Mouse (Mus musculus) adrenal gland, postnatal 14 days (tissue): ENCODE measurements around the gene Alg14. TPM values are rescaled to one million over a fixed set of nuclear protein-coding genes. Genes with fewer than 3 reads are reported as not detected.
A peak's percentile ranks its signal among the peaks of the same experiment; 100 is the strongest.

Source experiments
- DNase-seq: peaks from one replicate; pipeline ENCODE4 v3.0.0; 2021; ENCODE audit warnings: mixed read lengths
- total RNA-seq: library from RNA; stranded (reverse); gene quantifications from 2 replicates; pipeline ENCODE4 v1.2.3, GENCODE M21; 2021

Alg14 gene
- total RNA-seq, 1 experiment from 2014 or later = 37.2 TPM

DNA sequence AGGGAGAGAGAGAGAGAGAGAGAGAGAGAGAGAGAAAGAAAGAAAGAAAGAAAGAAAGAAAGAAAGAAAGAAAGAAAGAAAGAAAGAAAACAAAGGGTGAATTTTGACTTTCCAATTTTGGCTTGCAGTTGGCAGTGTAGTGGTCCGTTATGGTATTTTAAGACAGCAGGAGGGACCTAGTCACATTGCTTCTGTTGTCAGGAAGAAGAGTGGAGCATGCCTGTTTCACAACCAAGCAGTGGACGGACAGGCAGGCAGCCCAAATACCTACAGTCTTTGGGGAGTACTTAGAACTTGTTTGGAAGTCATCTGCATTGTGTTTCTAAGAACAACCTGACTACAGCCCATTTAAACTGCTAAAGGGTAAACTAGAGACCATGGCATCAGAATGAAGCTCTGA is 47.1 kb downstream of the Alg14 start:
- DNase-seq = no peak

DNA sequence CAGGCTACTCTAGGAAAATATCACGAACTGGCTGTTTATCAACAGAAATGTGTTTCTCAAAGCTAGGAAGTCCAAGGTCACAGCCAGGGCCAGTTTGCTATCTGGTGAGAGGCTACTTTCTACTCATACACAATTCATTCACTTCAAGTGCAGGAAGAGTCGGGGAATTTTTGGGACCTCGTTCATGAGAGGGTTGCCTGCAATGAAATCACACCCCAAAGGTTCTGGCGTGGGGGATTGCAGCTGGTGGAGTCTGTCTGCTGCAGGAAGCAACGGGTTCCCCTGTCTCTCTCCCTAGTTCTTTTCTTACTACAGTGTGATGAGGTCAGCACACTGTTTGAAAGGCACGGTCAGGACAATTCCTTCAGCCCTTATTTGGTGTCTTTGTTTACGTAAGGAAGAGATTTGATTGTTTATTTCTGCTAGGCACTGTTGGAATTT is 48.8 kb downstream of the Alg14 start:
- DNase-seq = peak; percentile 61

GRCm38 (mm10) chr3:121343224-121343623 is 51.7 kb downstream of the Alg14 start:
- no peak for DNase-seq

GRCm38 (mm10) chr3:121344056-121344945 is 52.7 kb downstream of the Alg14 start:
- peak; percentile 26 for DNase-seq

DNA sequence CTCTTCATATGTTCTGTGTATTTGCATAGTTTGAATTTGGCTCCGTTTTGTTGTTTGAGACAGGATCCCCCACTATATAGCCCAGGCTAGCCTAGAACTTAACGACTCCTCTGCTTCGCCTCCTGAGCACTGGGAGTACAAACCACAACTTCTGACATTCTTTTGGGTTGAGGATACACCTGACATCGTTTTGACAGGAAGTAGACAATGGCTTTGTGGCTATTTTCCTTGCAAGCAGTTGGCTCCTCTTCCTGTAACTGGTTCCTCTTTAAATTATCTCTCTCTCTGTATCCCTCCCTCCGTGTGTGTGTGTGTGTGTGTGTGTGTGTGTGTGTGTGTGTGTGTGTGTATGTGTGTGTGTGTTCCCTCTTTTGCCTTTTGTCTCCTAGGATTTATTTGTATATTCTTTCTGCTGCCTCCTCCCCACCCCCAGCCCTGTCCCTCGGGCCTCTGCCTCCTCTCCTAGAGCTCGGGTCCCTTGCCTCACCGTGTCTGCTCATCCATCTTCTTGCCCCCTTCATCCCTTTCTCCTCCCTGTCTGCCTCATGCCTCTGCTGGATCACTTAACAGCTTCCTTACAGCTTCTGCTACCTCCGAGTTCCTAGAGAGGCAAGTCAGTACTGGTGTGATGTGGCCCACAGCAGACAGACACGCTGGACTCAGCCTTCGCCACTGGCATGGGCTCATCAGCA is 53.5 kb downstream of the Alg14 start:
- DNase-seq = no peak

- no peak for DNase-seq
Observed at GRCm38 (mm10) chr3:121345643-121346000, 54.0 kb downstream of the Alg14 start.

DNA sequence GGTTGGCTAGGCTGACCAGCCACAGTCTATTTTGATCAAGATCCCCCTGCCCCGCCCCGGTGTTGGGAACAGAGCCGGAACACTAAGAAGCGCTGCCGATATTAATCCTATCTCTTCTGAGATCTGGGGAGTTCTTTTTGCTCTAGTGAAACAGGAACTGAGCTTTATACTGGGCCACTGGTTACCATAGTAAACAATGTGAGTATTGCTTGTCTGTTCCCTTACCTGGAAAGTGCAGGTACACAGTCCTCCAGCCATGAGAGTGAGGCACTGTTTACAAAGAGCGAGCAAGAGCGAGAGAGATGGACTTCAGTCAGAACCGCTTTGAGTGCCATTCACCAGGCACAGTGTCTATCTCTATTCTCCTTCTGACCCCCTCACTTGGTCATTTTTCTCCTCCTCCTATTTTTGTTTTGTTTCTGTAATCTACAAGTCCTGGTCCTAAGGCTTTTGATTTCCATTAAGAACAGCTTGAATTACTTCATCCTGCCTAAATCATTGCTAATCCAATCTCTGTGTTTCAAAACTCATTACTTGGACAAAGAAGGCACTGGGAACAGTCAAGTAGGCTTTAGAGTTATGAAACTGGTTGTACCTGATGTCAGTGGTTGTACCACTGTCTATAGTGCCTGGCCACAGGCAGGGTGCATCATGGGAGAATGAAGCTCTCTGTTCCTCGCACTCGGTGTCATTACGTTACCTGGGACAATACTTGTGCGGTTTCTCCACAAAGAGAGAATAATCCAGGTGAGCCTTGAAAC is 55.1 kb downstream of the Alg14 start:
- DNase-seq = no peak

DNA sequence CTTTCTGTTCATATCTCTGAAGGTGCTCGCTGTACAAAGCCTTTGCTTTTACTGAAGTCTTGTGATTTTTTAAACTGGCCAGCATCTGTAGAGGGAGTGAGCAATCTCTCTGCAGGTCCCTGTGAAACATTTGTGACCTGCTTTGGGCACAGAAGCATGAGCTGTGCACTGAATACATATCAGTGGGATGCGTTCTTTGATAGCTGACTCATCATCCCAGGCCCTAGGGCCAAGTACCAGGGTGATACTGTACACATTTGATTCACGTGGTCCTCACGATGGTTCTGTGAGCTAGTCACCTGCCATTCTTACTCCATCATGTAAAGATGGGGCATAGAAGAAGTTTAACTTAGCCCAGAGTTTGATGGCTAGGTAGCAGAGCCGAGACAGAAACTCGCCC is 57.2 kb downstream of the Alg14 start:
- no peak for DNase-seq

- no peak for DNase-seq
Observed at GRCm38 (mm10) chr3:121349334-121350169, 58.0 kb downstream of the Alg14 start.

DNA sequence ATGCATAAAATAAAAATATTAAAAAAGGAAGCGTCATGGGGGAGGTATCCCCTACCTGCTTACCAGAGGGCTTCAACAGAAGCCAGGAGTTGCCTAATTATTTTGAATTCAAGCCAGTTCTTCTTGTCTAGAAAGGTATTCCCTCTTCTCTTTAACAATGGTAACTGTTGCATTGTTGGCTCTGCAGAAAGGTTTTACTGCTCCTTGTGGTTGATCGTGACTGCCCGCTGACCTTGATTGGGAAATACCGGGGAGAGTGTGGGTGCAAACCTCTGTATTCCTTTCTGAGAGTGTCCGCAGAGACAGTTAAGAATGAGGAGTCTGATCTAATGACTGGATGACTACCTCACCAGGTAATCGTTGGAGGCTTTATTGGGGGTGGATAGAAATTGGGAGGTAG is 59.7 kb downstream of the Alg14 start:
- DNase-seq = peak; percentile 36

GRCm38 (mm10) chr3:121354281-121354680 is 62.7 kb downstream of the Alg14 start:
- no peak for DNase-seq

DNA sequence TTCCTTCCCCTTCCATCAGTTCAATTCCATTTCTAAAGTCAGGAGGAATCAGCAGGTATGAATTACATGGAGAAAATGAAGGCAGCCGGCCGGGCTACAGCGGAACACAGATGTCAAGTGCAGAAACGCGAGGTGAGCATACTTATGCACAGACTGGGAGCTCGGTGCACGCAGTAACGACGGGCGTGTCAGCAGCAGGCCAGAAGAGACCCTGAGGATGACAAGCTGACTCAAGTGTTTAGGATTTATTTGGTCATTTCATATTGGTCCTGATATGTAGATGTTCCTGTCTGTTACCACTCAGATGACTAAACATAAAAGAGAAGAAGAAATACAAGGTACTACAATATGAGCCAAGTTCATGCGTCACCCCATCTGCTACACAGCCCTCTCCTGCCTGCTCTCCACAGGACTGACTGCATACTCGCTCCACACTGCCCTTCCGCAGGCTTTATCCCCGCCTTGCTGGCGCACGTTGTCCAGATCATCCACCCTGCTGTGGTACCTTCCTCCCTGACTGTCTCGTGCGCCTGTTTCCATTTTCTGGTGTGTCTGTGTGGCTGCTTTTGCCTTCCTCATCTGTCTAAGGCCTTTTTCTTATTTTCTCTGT is 63.4 kb downstream of the Alg14 start:
- peak; percentile 61 for DNase-seq

GRCm38 (mm10) chr3:121355569-121355968 is 64.0 kb downstream of the Alg14 start:
- DNase-seq = no peak

DNA sequence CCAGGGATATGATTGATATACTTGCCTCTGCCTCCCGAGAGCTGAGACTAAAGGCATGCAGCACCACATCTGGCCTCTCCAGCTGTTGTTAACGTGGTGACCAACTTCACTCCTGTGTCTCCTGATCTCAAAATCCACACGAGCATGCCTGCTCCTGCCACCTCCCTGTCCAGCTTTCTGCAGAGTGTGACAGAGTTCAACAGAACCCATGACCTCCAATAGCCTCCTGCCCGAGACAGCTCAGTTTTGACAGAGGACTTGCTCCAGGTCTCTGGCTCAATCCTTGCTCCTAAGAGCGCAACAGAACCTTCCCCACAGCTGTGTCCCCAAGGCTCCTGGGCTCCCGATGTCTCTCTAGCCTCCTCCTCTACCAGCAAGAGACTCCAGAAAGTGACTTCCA is 64.5 kb downstream of the Alg14 start:
- DNase-seq = no peak

DNA sequence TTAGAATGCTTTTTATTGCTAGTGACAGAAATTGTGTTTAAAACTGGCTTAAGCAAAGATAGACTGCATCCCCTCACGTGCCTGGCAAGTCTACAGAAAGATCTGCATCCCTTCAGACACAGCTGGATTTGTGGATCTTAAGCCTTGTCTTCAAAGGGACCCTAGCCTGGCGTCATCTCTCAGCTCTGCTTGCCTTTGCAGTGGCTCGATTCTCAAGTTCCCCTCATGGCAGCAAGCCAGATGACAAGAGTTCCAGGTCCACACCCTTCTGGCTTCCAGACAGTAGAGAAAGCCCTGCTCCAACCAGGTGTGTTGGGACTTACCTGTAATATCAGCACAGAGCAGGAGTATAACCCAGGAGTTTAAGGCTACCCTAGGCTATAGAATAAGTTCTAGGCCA is 65.5 kb downstream of the Alg14 start:
- no peak for DNase-seq

- DNase-seq = no peak
Observed at GRCm38 (mm10) chr3:121358285-121358684, 66.7 kb downstream of the Alg14 start.

GRCm38 (mm10) chr3:121358850-121359249 is 67.3 kb downstream of the Alg14 start:
- no peak for DNase-seq

- DNase-seq = no peak
Observed at GRCm38 (mm10) chr3:121359272-121359671, 67.7 kb downstream of the Alg14 start.

DNA sequence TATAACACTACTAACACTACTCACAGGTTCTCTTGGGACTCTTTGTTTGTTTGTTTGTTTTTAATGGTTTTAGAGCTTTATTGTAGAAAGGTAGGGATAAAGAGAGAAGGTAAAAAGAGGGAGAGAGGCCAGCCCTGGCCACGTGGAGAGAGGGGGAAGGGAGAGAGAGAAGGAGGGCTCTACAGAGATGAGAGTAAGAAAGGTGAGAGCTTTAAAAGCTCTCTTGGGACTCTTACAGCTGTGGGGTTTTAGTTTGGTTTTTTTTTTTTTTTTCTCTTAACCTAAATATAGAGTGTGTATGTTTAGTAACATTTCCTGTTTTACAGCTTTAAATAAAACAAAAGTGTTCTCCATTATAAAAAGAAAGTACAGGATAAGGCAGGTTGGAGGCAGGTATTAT is 70.4 kb downstream of the Alg14 start:
- DNase-seq = no peak

DNA sequence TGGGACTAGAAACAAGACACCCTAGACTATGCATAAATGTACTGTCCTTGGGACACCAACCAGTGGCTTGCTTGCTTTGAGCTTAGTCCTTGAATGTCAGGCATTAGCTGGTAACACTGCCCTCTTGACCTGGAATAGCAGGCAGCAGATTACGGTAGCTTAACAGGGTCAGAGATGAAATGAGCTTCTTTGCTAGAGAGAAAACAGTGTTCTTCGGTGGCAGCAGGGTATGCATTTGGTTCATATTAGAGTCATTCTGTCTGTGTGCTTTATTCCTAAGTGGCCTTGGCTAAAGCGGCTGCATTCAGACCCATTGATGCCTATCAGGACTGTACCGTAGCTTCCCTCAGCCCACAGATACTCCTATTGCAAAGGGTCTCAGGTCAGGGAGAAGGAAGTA is 72.8 kb downstream of the Alg14 start:
- DNase-seq = no peak

DNA sequence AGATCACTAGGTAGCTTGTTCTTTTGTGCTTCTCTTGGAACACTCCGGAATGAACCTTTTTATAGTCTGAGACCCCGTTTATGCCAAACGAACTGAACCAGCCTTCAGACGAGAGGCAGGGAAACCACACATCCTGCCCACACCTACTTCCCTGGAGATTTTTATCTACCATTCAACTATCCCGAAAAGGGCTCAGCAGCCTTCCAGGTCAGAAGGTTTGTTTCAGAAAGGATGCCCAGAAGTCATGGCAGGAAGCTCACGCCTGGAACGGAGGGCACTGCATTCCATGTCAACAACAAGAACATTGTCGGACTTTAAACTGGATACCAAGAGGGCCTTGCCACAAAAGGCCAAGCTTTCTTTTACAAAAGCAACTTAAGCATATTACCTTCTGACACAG is 73.6 kb downstream of the Alg14 start:
- DNase-seq = no peak

DNA sequence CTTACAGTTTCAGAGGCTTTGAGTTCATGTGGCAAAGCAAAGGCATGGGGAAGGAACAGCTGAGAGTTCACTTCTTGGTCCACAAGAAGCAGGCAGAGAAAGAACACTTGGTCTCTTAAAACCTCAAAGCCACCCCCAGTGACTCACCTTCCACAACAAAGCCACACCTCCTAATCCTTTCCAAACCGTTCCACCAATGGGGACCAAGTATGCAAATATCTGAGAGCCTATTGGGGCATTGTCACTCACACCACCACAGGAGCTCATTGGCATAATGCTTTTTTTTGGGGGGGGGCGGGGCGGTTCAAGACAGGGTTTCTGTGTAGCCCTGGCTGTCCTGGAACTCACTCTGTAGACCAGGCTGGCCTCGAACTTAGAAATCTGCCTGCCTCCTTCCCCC is 77.0 kb downstream of the Alg14 start:
- DNase-seq = no peak
